Mouse (Mus musculus): Measurements from ENCODE around the gene Tpsg1.
A peak's percentile ranks its signal among the peaks of the same experiment; 100 is the strongest.

The Tpsg1 gene

DNA sequence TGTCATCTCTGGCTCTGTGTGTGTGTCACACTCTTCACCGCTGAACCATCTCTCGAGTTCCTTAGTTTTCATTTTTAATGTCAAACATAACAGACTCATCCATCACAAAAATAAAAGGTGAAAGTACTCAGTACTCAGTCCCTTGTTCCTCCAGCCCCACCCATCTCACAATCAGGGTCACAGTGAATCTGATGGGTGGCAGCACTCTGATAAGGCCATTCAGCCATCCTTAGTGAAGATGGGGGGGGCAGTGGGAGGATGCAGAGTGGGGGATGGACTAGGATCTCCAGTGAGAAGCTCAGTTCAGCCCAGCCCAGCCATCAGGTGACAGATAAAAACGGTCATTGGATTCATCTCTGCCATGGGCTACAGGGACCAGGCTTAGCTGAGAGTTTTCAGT lies at the start of gene Tpsg1:
Tpsg1 (plus strand) TSS at position 301 of the 400 bp plus-strand sequence.
- DNase-seq (ENCODE audit: inconsistent age in 2 of 2, low spot score in 1 of 2), result no peak

- no peak for DNase-seq (ENCODE audit: inconsistent age in 2 of 2, low spot score in 1 of 2)
These were observed 48.3 kb upstream of the Tpsg1 start for GRCm38 (mm10) chr17:25320819-25321218.

DNA sequence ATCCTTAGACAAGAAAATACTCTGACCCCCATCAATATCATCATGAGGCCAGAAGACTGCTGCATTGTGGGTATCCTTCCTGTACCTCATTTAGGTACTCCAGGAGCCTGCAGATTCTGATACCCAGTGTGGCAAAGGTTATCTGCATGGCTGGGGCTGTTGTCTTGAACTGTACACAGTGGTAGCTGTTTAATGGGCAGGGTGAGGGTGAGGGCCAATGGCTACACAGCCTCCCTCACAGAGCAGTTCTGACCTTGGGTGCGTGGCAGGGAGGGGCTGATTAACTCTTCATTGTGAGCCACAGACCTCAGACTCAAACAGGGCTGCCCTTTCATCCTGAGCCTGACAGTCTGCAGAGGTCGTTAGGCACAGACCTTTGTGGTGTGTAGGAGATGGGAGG lies 46.1 kb upstream of the Tpsg1 start:
- DNase-seq (ENCODE audit: inconsistent age in 2 of 2, low spot score in 1 of 2), result no peak

DNA sequence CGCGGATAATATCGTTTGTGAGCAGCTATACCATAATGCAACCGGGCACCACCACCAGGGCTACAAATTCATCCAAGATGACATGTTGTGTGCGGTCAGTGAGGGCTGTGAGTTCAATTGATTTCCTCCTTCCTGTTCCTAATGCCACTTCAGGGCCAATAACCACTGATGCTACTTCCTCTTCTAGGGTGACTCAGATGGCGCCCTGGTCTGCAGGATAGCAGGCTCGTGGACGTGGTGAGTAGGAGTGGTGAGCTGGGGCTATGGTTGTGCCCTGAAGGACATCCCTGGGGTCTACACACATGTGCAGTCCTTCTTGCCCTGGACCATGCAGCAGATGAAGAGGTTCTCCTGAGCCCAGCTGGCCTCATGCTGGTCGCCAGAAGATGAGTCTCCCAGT lies 36.8 kb upstream of the Tpsg1 start:
- no peak for DNase-seq (ENCODE audit: inconsistent age in 2 of 2, low spot score in 1 of 2)

DNA sequence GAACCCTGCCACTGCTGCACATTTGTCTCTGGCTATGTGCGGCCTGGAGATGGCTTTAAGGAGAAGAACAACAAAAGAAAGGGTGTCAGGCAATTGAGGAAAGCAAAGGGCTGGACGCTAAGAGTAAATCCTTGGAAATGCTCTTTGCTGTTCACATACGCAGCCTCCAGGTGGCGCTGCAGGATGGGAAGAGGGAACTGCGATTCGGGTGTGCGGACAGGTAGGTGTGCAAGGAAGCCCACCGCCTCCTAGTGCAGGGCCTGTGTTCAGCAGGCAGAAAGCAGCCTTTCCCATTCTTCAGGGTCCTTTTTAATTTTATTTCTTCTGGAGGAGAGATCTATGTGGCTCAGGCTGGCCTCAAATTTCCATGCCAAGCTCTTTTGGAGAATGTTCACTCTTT lies 35.1 kb upstream of the Tpsg1 start:
- peak; percentile 54 to 84 for DNase-seq (ENCODE audit: inconsistent age in 2 of 2, low spot score in 1 of 2)

GRCm38 (mm10) chr17:25338218-25338617 lies 30.9 kb upstream of the Tpsg1 start:
- no peak for DNase-seq (ENCODE audit: inconsistent age in 2 of 2, low spot score in 1 of 2)

DNA sequence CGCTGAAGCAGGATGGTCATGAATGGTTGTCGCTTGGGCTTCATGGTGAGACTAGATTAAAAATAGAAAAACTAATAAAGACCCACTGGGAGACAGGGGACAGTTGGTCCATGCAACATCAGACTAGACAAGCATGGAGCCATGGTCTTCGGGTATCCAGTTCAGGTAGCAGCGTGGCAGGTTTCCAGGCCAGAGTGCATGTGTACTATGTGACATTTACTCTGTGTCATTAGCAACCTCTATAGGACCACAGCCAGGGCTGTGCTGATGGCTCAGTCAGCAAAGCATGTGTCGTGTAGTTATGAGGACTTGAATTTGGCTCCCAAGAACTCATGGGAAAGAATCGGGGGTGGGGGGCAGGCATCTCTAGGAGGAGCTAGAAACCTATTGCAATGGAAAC lies 29.1 kb upstream of the Tpsg1 start:
- DNase-seq (ENCODE audit: inconsistent age in 2 of 2, low spot score in 1 of 2), result no peak

- no peak for DNase-seq (ENCODE audit: inconsistent age in 2 of 2, low spot score in 1 of 2)
These were observed 27.6 kb upstream of the Tpsg1 start for GRCm38 (mm10) chr17:25341490-25341889.

- DNase-seq (ENCODE audit: inconsistent age in 2 of 2, low spot score in 1 of 2), result no peak
These were observed 23.6 kb upstream of the Tpsg1 start, which contains the start of gene Tpsab1 for GRCm38 (mm10) chr17:25345462-25345861. TSS of gene Tpsab1 (minus strand) at chr17:25345562.

- DNase-seq (ENCODE audit: inconsistent age in 2 of 2, low spot score in 1 of 2), result no peak
These were observed 7.8 kb upstream of the Tpsg1 start for GRCm38 (mm10) chr17:25361291-25361690.

DNA sequence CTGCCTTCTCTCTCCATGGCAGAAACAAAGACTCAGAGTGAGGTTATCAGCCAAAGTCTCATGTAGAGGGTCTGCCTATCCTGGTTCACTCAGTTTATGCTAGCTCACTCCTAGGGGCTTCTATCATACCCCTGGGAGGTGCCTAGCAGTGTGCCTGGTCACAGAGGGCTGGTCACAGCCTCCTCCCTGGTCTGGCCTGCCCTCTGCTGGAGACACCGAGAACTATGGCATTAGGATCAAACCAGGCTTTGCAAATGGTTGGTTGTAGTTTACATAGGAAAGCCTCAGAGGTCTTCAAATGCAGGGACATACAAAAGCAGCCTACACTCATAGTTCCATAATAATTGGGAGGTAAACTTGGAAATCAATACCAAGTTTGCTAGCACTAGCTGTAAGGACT lies 5.3 kb upstream of the Tpsg1 start:
- DNase-seq (ENCODE audit: inconsistent age in 2 of 2, low spot score in 1 of 2), result peak; percentile 55 to 84

- DNase-seq (ENCODE audit: inconsistent age in 2 of 2, low spot score in 1 of 2), result no peak
These were observed 3.1 kb upstream of the Tpsg1 start, which contains the start of gene Tpsb2 for GRCm38 (mm10) chr17:25366005-25366404. TSS of gene Tpsb2 (plus strand) at chr17:25366305.

DNA sequence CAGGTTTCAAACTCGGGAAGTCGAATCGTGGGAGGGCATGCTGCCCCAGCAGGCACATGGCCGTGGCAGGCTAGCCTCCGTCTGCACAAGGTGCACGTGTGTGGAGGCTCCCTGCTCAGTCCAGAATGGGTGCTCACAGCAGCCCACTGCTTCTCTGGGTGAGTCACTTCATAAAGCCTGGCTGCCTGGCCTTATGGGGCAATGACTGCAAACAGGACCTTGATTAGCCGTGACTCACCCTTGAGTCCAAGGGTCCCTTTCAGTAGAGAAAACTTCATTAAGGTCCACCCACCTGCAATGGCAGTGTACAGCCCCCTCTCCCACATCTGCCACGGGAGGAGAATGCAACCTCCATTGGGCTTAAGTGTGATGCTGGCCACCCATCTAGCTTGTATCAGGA lies 3.4 kb downstream of the Tpsg1 start:
- peak; percentile 79 to 89 for DNase-seq (ENCODE audit: inconsistent age in 2 of 2, low spot score in 1 of 2)

- DNase-seq (ENCODE audit: inconsistent age in 2 of 2, low spot score in 1 of 2), result peak; percentile 56 to 83
These were observed 4.9 kb downstream of the Tpsg1 start for GRCm38 (mm10) chr17:25374011-25374410.

GRCm38 (mm10) chr17:25394526-25394925 lies 25.5 kb downstream of the Tpsg1 start:
- DNase-seq (ENCODE audit: inconsistent age in 2 of 2, low spot score in 1 of 2), result peak; percentile 76 to 83

GRCm38 (mm10) chr17:25397804-25398519 lies 28.9 kb downstream of the Tpsg1 start:
- DNase-seq (ENCODE audit: inconsistent age in 2 of 2, low spot score in 1 of 2), result peak; percentile 83 to 94

GRCm38 (mm10) chr17:25398520-25398838 lies 29.4 kb downstream of the Tpsg1 start:
- peak in 1 of 2 experiments; percentile 48 for DNase-seq (ENCODE audit: inconsistent age in 2 of 2, low spot score in 1 of 2)

DNA sequence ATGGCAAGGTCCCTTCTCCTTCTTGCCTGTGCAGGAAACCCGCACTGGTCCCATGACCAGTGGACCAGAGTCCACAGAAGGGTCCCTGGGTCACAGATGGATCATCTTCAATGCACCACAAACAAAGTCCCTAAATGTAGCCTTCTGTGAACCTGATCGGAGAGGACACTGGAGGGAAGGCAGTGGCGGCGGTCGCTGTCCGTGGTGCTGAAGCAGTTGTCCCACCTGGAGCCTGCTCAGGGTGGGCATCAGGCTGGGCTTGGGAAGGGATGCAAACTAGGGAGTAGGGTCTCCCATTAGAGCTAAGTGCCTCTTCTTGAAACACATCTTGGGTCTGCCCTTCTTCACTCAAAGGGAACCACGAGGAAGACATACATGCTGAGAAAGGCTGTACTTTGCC lies 31.4 kb downstream of the Tpsg1 start:
- DNase-seq (ENCODE audit: inconsistent age in 2 of 2, low spot score in 1 of 2), result peak in 1 of 2 experiments; percentile 75

GRCm38 (mm10) chr17:25401491-25401890 lies 32.4 kb downstream of the Tpsg1 start:
- peak in 1 of 2 experiments; percentile 51 for DNase-seq (ENCODE audit: inconsistent age in 2 of 2, low spot score in 1 of 2)

DNA sequence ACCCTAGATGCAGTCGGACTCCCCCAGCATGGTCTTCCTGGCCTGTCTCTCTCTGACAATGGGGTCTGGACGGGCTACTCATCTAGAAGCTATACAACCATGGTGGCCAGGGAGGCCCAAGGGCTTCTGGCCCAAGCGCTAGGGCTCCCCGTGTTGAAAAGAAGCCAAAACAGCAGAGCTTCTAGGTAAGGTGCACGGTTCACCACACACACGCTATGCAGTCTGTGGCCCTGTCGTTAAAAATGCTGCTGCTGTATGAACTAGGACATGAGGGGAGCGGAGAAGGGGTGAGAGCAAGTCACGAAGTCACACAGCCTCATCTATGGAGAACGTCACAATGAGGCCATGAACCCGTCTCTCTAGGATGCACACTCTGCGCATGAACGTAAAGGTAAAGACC lies 33.2 kb downstream of the Tpsg1 start:
- DNase-seq (ENCODE audit: inconsistent age in 2 of 2, low spot score in 1 of 2), result no peak

GRCm38 (mm10) chr17:25404190-25404589 lies 35.1 kb downstream of the Tpsg1 start:
- DNase-seq (ENCODE audit: inconsistent age in 2 of 2, low spot score in 1 of 2), result no peak

DNA sequence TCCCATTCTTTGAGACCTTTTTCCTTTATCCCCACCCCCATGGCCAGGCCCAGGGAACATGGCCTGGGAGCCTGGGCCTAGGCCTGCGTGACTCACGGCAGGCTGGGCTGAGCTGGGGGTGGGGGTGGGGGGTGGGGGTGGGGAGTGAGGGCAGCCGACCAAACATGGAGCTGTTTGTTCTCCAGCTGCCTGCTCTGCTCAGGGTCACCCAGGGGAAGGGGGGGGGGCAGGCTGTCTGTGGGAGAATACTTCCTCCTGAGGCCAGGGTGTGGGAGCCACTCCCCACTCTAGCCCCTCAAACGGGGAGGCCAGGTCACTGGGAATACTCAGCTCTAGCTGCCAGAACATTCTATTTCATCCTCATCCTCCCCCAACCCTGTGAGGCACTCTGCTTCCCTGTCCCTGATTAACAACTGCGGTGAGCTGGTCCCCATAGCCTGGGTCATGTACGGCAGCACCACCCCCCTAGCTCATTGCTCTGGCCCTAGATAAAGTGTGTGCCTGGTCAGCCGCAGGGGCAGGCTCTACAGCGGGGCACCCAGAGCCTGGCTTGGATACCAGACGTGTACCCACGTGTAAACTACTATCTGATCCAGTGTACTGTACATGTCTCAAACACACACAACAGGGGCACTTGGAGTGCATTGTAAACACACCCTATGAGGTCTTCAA lies 36.3 kb downstream of the Tpsg1 start:
- peak; percentile 79 to 86 for DNase-seq (ENCODE audit: inconsistent age in 2 of 2, low spot score in 1 of 2)
